8 mouse cellular contexts compared by ENCODE assay signal in genomic region chr8:84011705-84012498, GRCm38 (mm10). TPM values are rescaled to one million over a fixed set of nuclear protein-coding genes. Genes with fewer than 3 reads are reported as not detected.
DNase-seq lines count a peak whose midpoint lies in the region; ATAC-seq and TF ChIP-seq lines count a peak whose summit lies in the region.

Gene 2210011C24Rik, minus strand, starts transcription at chr8:84012171.

- no peak for DNase-seq in cerebellum, adult 2 months
- no peak for DNase-seq in hindbrain, embryonic 14.5 days (ENCODE audit: low spot score)
- DNase-seq in liver: peak; percentile 26
- no peak for DNase-seq in adrenal gland, adult 2 months
- DNase-seq in layer of hippocampus, postnatal 10 days (ENCODE audit: low spot score in 2 of 2): no peak

- WGBS in cerebellum, adult 2 months: 2% methylated on average over 45 of the region's 45 CpGs
- 1% methylated on average over 45 of the region's 45 CpGs for WGBS in hindbrain, embryonic 14.5 days
- under 1% methylated on average over 45 of the region's 45 CpGs for WGBS in midbrain, embryonic 15.5 days

- H3K9me3 ChIP-seq in hindbrain, embryonic 14.5 days (ENCODE audit: control insufficient read depth, low read length): no peaks in the 10 kb centered on the region
- no peaks in the 10 kb centered on the region for H3K9me3 ChIP-seq in midbrain, embryonic 15.5 days

- peak within 1 kb of the TSS; percentile 23 for H3K4me3 ChIP-seq in cerebellum, adult 2 months (replicated peaks; ENCODE audit: insufficient read depth, low read depth, low read length)
- peak within 1 kb of the TSS; percentile 61 for H3K4me3 ChIP-seq in brown adipose tissue, adult 24 weeks (ENCODE audit: insufficient read depth, low read depth, low read length)
- H3K4me3 ChIP-seq in hindbrain, embryonic 14.5 days (replicated peaks; ENCODE audit: low read length): peak within 1 kb of the TSS; percentile 54
- H3K4me3 ChIP-seq in midbrain, embryonic 15.5 days: peak within 1 kb of the TSS; percentile 54

- H3K4me2 ChIP-seq in hindbrain, embryonic 14.5 days (replicated peaks): peak within 1 kb of the TSS; percentile 99
- peak within 1 kb of the TSS; percentile 98 for H3K4me2 ChIP-seq in midbrain, embryonic 15.5 days

- peaks cover 3% of the 10 kb centered on the region; the same call in 1 of the 2 replicates for H3K27me3 ChIP-seq in cerebellum, adult 2 months (ENCODE audit: control insufficient read depth, insufficient read depth, low read length)
- peaks cover 37% of the 10 kb centered on the region for H3K27me3 ChIP-seq in hindbrain, embryonic 14.5 days (ENCODE audit: control insufficient read depth, insufficient read depth, low read length)
- peaks cover 35% of the 10 kb centered on the region for H3K27me3 ChIP-seq in midbrain, embryonic 15.5 days (replicated peaks)

- H3K4me1 ChIP-seq in cerebellum, adult 2 months (ENCODE audit: control insufficient read depth, insufficient read depth, low read length): peaks cover 8% of the 10 kb centered on the region; the same call in 1 of the 2 replicates
- peaks cover 13% of the 10 kb centered on the region for H3K4me1 ChIP-seq in brown adipose tissue, adult 24 weeks (ENCODE audit: control insufficient read depth, insufficient read depth, insufficient read length, low read length)
- peaks cover 22% of the 10 kb centered on the region for H3K4me1 ChIP-seq in hindbrain, embryonic 14.5 days (replicated peaks; ENCODE audit: control insufficient read depth, insufficient read depth, low read length)
- peaks cover 28% of the 10 kb centered on the region for H3K4me1 ChIP-seq in midbrain, embryonic 15.5 days

- peak within 1 kb of the TSS; percentile 59 for H3K9ac ChIP-seq in hindbrain, embryonic 14.5 days
- peak within 1 kb of the TSS; percentile 57 for H3K9ac ChIP-seq in midbrain, embryonic 15.5 days

- no peak within 1 kb of the TSS for H3K27ac ChIP-seq in cerebellum, adult 2 months (ENCODE audit: insufficient read depth, low read length)
- H3K27ac ChIP-seq in brown adipose tissue, adult 24 weeks (replicated peaks; ENCODE audit: low read depth, low read length): no peak within 1 kb of the TSS
- no peak within 1 kb of the TSS for H3K27ac ChIP-seq in hindbrain, embryonic 14.5 days
- no peak within 1 kb of the TSS for H3K27ac ChIP-seq in midbrain, embryonic 15.5 days

- no peak for ATAC-seq in cerebellum, adult (ENCODE audit: insufficient number of reproducible peaks, low FRiP score, low TSS enrichment)
- ATAC-seq in hindbrain, embryonic 14.5 days (ENCODE audit: low FRiP score): no peak
- ATAC-seq in midbrain, embryonic 15.5 days (replicated peaks): peak; percentile 48

- TF ChIP-seq CTCF in cerebellum, adult 2 months (IDR thresholded peaks at IDR 0.05; ENCODE audit: borderline replicate concordance, insufficient read depth, low read depth, low read length): no peak

- TF ChIP-seq POLR2A in cerebellum, adult 2 months (IDR thresholded peaks at IDR 0.05; ENCODE audit: borderline replicate concordance, insufficient read depth, low read length): no peak

- H3K36me3 ChIP-seq in hindbrain, embryonic 14.5 days (replicated peaks; ENCODE audit: control insufficient read depth, insufficient read depth): no peaks in the 10 kb centered on the region
- H3K36me3 ChIP-seq in midbrain, embryonic 15.5 days (replicated peaks): no peaks in the 10 kb centered on the region

RNA-seq across cellular contexts. Expression of gene 2210011C24Rik, which starts in this region (rescaled TPM):
- polyA plus RNA-seq in cerebellum, adult 2 months (2012; rRNA removed): 4.6 and 7.8 TPM in 2 replicates
- not detected in 2 replicates for polyA plus RNA-seq in brown adipose tissue, adult 24 weeks (2012; ENCODE audit: insufficient read depth, insufficient read length, missing spikeins)
- polyA plus RNA-seq in hindbrain, embryonic 14.5 days (2014; fragmentation: Nextera tagmentation; extraction: Ambion mirVana): 0.52 and 0.77 TPM in 2 replicates
- 0.26 and 0.39 TPM in 2 replicates for polyA plus RNA-seq in midbrain, embryonic 15.5 days (2015; fragmentation: Nextera tagmentation; extraction: Ambion mirVana)
- not detected for total RNA-seq in adrenal gland, adult 2 months (2021)
- 0.19 and 0.87 TPM in 2 replicates for polyA plus RNA-seq in adrenal gland, adult 2 months (2012; rRNA removed)
- not detected for total RNA-seq in layer of hippocampus, postnatal 10 days (2021)

Comparison
In these comparisons a context has a peak if more than half of its experiments do, and no peak if none do; other contexts are left out.
1. Peak in ATAC-seq, H3K4me3 ChIP-seq, H3K9ac ChIP-seq and H3K4me2 ChIP-seq in midbrain, embryonic 15.5 days; RNA of the gene not detected or under 1 TPM.